Mouse (Mus musculus): ENCODE data around the gene Nckap5.

Gene Nckap5

GRCm38 (mm10) chr1:125925486-125925885 is 905.1 kb downstream of the Nckap5 start:
- DNase-seq (ENCODE audit: extremely low spot score, low read depth, low spot score), result no peak

- DNase-seq (ENCODE audit: extremely low spot score, low read depth, low spot score), result no peak
Observed at GRCm38 (mm10) chr1:125923062-125923461, 907.5 kb downstream of the Nckap5 start.

GRCm38 (mm10) chr1:125920696-125921095 is 909.9 kb downstream of the Nckap5 start:
- DNase-seq (ENCODE audit: extremely low spot score, low read depth, low spot score), result no peak

DNA sequence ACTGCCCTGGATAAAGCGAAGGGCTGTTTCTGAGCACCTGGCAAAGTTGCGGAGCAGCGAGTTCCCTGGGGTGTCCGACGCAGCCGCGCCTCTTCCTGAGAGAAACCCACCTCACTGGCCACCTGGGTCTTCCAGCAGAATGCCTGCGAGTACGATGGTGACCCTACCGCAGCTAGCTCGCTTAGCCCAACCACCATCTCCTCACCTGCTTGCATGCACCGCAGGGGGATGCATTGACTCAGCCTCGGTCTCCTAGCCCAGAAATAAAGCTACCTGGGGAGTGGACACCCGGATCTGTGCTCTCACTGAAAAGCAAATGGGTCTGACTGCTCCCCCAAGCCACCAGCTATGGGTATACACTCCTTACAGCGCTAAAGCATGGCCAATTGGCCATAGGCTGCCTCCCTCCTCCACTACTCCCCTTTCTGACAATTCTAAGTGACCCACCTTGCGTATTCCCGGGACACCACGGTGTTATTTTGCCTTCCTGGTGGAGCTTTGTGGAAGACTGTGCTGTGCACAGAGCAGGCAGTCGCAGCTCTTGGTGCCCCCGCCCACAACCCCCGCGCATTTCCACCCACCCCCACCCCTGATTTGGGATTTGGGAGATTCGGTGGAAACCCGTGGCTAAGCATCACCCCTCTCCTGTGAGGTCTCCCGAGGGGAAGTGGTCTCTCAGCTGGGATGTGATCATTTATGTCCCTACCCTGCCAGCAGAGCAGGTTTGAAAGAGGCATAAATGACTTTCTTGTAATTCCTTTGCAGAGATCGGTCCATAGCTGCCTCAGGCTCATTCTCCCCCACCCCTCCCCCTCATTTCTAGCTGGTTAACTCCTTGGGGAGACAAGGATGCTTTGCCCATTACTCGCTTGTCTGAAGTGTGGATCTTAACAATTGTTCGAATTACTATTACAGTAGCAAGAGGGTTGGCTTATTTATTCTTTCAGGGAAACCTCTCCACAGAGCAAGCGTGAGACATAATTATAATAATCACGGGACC is 917.7 kb downstream of the Nckap5 start, which contains the start of gene Lypd1:
TSS of gene Lypd1 (minus strand) at position 501 of the 1,000 bp plus-strand sequence.
- DNase-seq (ENCODE audit: extremely low spot score, low read depth, low spot score), result no peak

GRCm38 (mm10) chr1:125911901-125912445 is 918.6 kb downstream of the Nckap5 start:
- no peak for DNase-seq (ENCODE audit: extremely low spot score, low read depth, low spot score)

- no peak for DNase-seq (ENCODE audit: extremely low spot score, low read depth, low spot score)
Observed at GRCm38 (mm10) chr1:125911337-125911900, 919.2 kb downstream of the Nckap5 start.

DNA sequence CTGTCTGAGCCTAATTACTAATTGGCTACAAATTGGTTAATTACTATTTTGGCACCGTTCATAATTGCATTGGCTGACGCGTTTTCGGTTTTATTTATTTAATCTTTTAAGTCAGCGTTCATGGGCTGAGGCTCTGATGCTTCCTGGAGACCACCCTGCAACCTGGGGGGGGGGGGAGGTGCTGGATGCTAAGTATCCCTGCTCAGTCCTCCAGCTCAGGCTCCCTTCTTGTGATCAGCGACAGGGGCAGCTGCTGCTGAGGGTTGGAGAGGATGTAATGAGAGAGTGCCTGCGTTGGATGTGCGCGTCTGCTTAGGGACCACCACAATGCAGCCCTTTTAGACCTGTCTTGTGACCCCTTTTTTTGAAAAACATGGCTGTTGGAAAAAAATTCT is 919.7 kb downstream of the Nckap5 start:
- no peak for DNase-seq (ENCODE audit: extremely low spot score, low read depth, low spot score)

GRCm38 (mm10) chr1:125910211-125910870 is 920.3 kb downstream of the Nckap5 start:
- no peak for DNase-seq (ENCODE audit: extremely low spot score, low read depth, low spot score)

- DNase-seq (ENCODE audit: extremely low spot score, low read depth, low spot score), result no peak
Observed at GRCm38 (mm10) chr1:125893158-125893557, 937.4 kb downstream of the Nckap5 start.

GRCm38 (mm10) chr1:125870056-125870455 is 960.5 kb downstream of the Nckap5 start:
- DNase-seq (ENCODE audit: extremely low spot score, low read depth, low spot score), result no peak

All from hindlimb bud, embryonic 11.5 days (tissue).